In genomic region chr9:95558726-95559058, GRCm38 (mm10) we compare ENCODE assay signal across 8 mouse cellular contexts. TPM values are rescaled to one million over a fixed set of nuclear protein-coding genes. Genes with fewer than 3 reads are reported as not detected.
DNase-seq lines count a peak whose midpoint lies in the region; ATAC-seq and TF ChIP-seq lines count a peak whose summit lies in the region.

No protein-coding gene starts in this region.

- peaks cover 9% of the 10 kb centered on the region; the same call in 1 of the 2 replicates for H3K4me1 ChIP-seq in cerebellum, adult 2 months (ENCODE audit: control insufficient read depth, insufficient read depth, low read length)
- H3K4me1 ChIP-seq in neural tube, embryonic 11.5 days (ENCODE audit: control insufficient read depth, insufficient read depth, low read length): peaks cover 6% of the 10 kb centered on the region; the same call in 1 of the 2 replicates
- peaks cover 6% of the 10 kb centered on the region; the same call in 1 of the 2 replicates for H3K4me1 ChIP-seq in limb, embryonic 14.5 days (ENCODE audit: control insufficient read depth, insufficient read depth, low read length)
- no peaks in the 10 kb centered on the region for H3K4me1 ChIP-seq in stomach, postnatal 0 days (replicated peaks; ENCODE audit: control insufficient read depth, insufficient read depth)

- H3K36me3 ChIP-seq in neural tube, embryonic 11.5 days (ENCODE audit: control insufficient read depth, insufficient read depth, low read length): no peaks in the 10 kb centered on the region
- no peaks in the 10 kb centered on the region for H3K36me3 ChIP-seq in limb, embryonic 14.5 days (ENCODE audit: control insufficient read depth, insufficient read depth, low read length)
- no peaks in the 10 kb centered on the region for H3K36me3 ChIP-seq in stomach, postnatal 0 days (ENCODE audit: control insufficient read depth, insufficient read depth, low read length)

- no peak for DNase-seq in cerebellum, adult 2 months
- no peak for DNase-seq in cerebellum, adult 8-10 months
- DNase-seq in neural tube, embryonic 11.5 days (ENCODE audit: low spot score): peak; percentile 35
- no peak for DNase-seq in neural tube, embryonic 10.5 days (ENCODE audit: extremely low spot score, low spot score)
- DNase-seq in limb, embryonic 14.5 days (ENCODE audit: low spot score): no peak
- DNase-seq in stomach, postnatal 0 days (ENCODE audit: low spot score): no peak
- DNase-seq in adrenal gland, adult 8-10 months: no peak

- no peaks in the 10 kb centered on the region for H3K9me3 ChIP-seq in neural tube, embryonic 11.5 days (ENCODE audit: control insufficient read depth, low read length)
- no peaks in the 10 kb centered on the region for H3K9me3 ChIP-seq in limb, embryonic 14.5 days (ENCODE audit: control insufficient read depth, low read length)
- no peaks in the 10 kb centered on the region for H3K9me3 ChIP-seq in stomach, postnatal 0 days (ENCODE audit: control insufficient read depth, low read length)

- no peak; the same call in 1 of the 2 replicates for TF ChIP-seq POLR2A in cerebellum, adult 2 months (IDR thresholded peaks at IDR 0.05; ENCODE audit: borderline replicate concordance, insufficient read depth, low read length)
- TF ChIP-seq POLR2A in limb, embryonic 14.5 days (IDR thresholded peaks at IDR 0.05; ENCODE audit: borderline replicate concordance, extremely low read depth, insufficient read depth, insufficient read length): no peak

- H3K4me2 ChIP-seq in neural tube, embryonic 11.5 days (ENCODE audit: low read depth): peak overlapping the region; percentile 94
- H3K4me2 ChIP-seq in limb, embryonic 14.5 days (replicated peaks; ENCODE audit: low read depth, low read length, severe bottlenecking): peak overlapping the region; percentile 95
- peak overlapping the region; percentile 84; the same call in 1 of the 2 replicates for H3K4me2 ChIP-seq in stomach, postnatal 0 days (replicated peaks; ENCODE audit: low read depth)

- no peak for ATAC-seq in neural tube, embryonic 11.5 days (ENCODE audit: insufficient read depth, low FRiP score, low TSS enrichment)
- no peak for ATAC-seq in limb, embryonic 14.5 days (ENCODE audit: low FRiP score, low read depth)
- ATAC-seq in stomach, postnatal 0 days (ENCODE audit: low FRiP score, low TSS enrichment): no peak
- no peak for ATAC-seq in CD4-positive, CD25-positive, alpha-beta regulatory T cell, adult 4 months

- H3K4me3 ChIP-seq in cerebellum, adult 2 months (replicated peaks; ENCODE audit: insufficient read depth, low read depth, low read length): peak overlapping the region; percentile 99
- H3K4me3 ChIP-seq in neural tube, embryonic 11.5 days (ENCODE audit: low read depth, low read length): peak overlapping the region; percentile 62
- H3K4me3 ChIP-seq in limb, embryonic 14.5 days (replicated peaks; ENCODE audit: low read length): peak overlapping the region; percentile 54
- no peak overlapping the region; the same call in 1 of the 2 replicates for H3K4me3 ChIP-seq in stomach, postnatal 0 days (ENCODE audit: low read depth, low read length)

- H3K9ac ChIP-seq in neural tube, embryonic 11.5 days (ENCODE audit: low read length): no peak overlapping the region
- peak overlapping the region; percentile 58 for H3K9ac ChIP-seq in limb, embryonic 14.5 days (ENCODE audit: low read depth, low read length, severe bottlenecking)
- H3K9ac ChIP-seq in stomach, postnatal 0 days (ENCODE audit: low read length): no peak overlapping the region

- 4% methylated on average over 11 of the region's 11 CpGs for WGBS in cerebellum, adult 2 months
- WGBS in neural tube, embryonic 11.5 days: 13% methylated on average over 11 of the region's 11 CpGs
- WGBS in limb, embryonic 14.5 days: 12% methylated on average over 11 of the region's 11 CpGs
- WGBS in stomach, postnatal 0 days: 9% methylated on average over 11 of the region's 11 CpGs

- TF ChIP-seq CTCF in cerebellum, adult 2 months (IDR thresholded peaks at IDR 0.05; ENCODE audit: borderline replicate concordance, insufficient read depth, low read depth, low read length): no peak
- TF ChIP-seq CTCF in stomach, postnatal 0 days (IDR thresholded peaks at IDR 0.05; ENCODE audit: low read depth): no peak

- no peaks in the 10 kb centered on the region for H3K27me3 ChIP-seq in cerebellum, adult 2 months (ENCODE audit: control insufficient read depth, insufficient read depth, low read length)
- H3K27me3 ChIP-seq in neural tube, embryonic 11.5 days (ENCODE audit: control insufficient read depth, insufficient read depth, low read length): peaks cover 32% of the 10 kb centered on the region
- peaks cover 46% of the 10 kb centered on the region for H3K27me3 ChIP-seq in limb, embryonic 14.5 days (ENCODE audit: control insufficient read depth, insufficient read depth, low read length)
- peaks cover 26% of the 10 kb centered on the region for H3K27me3 ChIP-seq in stomach, postnatal 0 days (ENCODE audit: control insufficient read depth, insufficient read depth, low read length)

- TF ChIP-seq EP300 in stomach, postnatal 0 days (optimal IDR thresholded peaks at IDR 0.05): no peak

- H3K27ac ChIP-seq in cerebellum, adult 2 months (ENCODE audit: insufficient read depth, low read length): peak overlapping the region; percentile 88
- no peak overlapping the region for H3K27ac ChIP-seq in neural tube, embryonic 11.5 days (ENCODE audit: low read depth, low read length)
- H3K27ac ChIP-seq in limb, embryonic 14.5 days (replicated peaks; ENCODE audit: low read depth, low read length): no peak overlapping the region
- H3K27ac ChIP-seq in stomach, postnatal 0 days (replicated peaks): no peak overlapping the region

RNA-seq across cellular contexts. Expression of gene Paqr9, which starts 0.8 kb away (rescaled TPM):
- polyA plus RNA-seq in cerebellum, adult 2 months (2012; rRNA removed): 18.5 and 19.8 TPM in 2 replicates
- 0.59 and 0.80 TPM in 2 replicates for polyA plus RNA-seq in neural tube, embryonic 11.5 days (2014; fragmentation: Nextera tagmentation; extraction: Ambion mirVana)
- 0.33 and 0.38 TPM in 2 replicates for polyA plus RNA-seq in limb, embryonic 14.5 days (2012; rRNA removed)
- 0.08 and 0.12 TPM in 2 replicates for polyA plus RNA-seq in limb, embryonic 14.5 days (2014; fragmentation: Nextera tagmentation; extraction: Ambion mirVana)
- polyA plus RNA-seq in stomach, postnatal 0 days (2015; fragmentation: Nextera tagmentation; extraction: Ambion mirVana): 0.11 and 0.18 TPM in 2 replicates
- 1 to 10 TPM; 1.8 to 7.8 (median 5.6) TPM for total RNA-seq in adrenal gland, adult 8-10 months (2022)
- under 1 TPM in 1 of 2 experiments, not detected in 1; 0.05 TPM for polyA plus RNA-seq in CD4-positive, CD25-positive, alpha-beta regulatory T cell, adult 4 months (2017; shearing (Covaris generic))

RNA-seq across cellular contexts. Expression of gene U2surp, which starts 46.9 kb away (rescaled TPM):
- 28.4 and 30.8 TPM in 2 replicates for polyA plus RNA-seq in cerebellum, adult 2 months (2012; rRNA removed)
- polyA plus RNA-seq in neural tube, embryonic 11.5 days (2014; fragmentation: Nextera tagmentation; extraction: Ambion mirVana): 119 and 133 TPM in 2 replicates
- 22.4 and 35.3 TPM in 2 replicates for polyA plus RNA-seq in limb, embryonic 14.5 days (2012; rRNA removed)
- 115 and 123 TPM in 2 replicates for polyA plus RNA-seq in limb, embryonic 14.5 days (2014; fragmentation: Nextera tagmentation; extraction: Ambion mirVana)
- polyA plus RNA-seq in stomach, postnatal 0 days (2015; fragmentation: Nextera tagmentation; extraction: Ambion mirVana): 67.9 and 75.2 TPM in 2 replicates
- 10 to 100 TPM; 49.6 to 66.1 (median 61.3) TPM for total RNA-seq in adrenal gland, adult 8-10 months (2022)
- 100 to 1,000 TPM; 182 to 241 TPM for polyA plus RNA-seq in CD4-positive, CD25-positive, alpha-beta regulatory T cell, adult 4 months (2017; shearing (Covaris generic))

Comparison
In these comparisons a context has a peak if more than half of its experiments do, and no peak if none do; other contexts are left out.
1. RNA of gene Paqr9, which starts 0.8 kb away (polyA plus RNA-seq): 18.5 to 19.8 TPM in cerebellum, adult 2 months; 0.59 to 0.80 TPM in neural tube, embryonic 11.5 days, 0.08 to 0.38 TPM in limb, embryonic 14.5 days, 0.11 to 0.18 TPM in stomach, postnatal 0 days and 0.05 TPM in CD4-positive, CD25-positive, alpha-beta regulatory T cell, adult 4 months; every median in the first group is over 10 times any median in the second.
2. Peak in every context shown above with its lines, with median percentiles within 50 percentile points of each other: H3K4me2 ChIP-seq.